Mouse (Mus musculus): ENCODE results near the gene Vmn1r60. TPM values are rescaled to one million over a fixed set of nuclear protein-coding genes. Genes with fewer than 3 reads are reported as not detected.

Vmn1r60 gene
- not detected in 2 replicates for total RNA-seq (2023)

GRCm38 (mm10) chr7:5547217-5547616 lies at the start of gene Vmn1r60:
TSS of gene Vmn1r60 (minus strand) at chr7:5547317.

DNA sequence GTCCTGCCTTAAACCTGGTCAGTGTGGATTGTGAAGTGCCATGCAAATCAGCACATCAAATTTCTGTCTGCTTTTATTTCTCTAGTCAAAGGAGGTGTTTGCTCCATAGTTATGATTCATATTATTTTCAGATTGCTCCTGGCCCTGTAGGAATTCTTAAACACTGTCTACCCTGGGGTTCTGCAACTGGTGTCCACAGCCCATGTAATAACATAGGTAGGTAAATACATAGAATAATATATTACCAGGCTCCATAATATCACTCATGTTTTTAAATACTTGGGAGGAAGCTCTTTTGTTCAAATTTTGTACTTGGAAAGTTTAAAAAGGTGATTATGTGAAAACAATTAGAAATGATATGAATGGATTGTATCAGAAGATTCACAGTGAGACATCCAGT lies 53.3 kb downstream of the Vmn1r60 start, which contains the start of gene Vmn2r28:
Gene Vmn2r28 (minus strand): TSS at position 101 of the 400 bp plus-strand sequence.

Other genes starting within 250 kb of the Vmn1r60 start
- gene Gm5065, start 196.8 kb downstream of the Vmn1r60 start, total RNA-seq (2023): not detected in 2 replicates
- not detected in 2 replicates for gene Nlrp2, start 196.3 kb downstream of the Vmn1r60 start, total RNA-seq (2023)
- not detected in 2 replicates for gene Vmn1r58, start 133.9 kb downstream of the Vmn1r60 start, total RNA-seq (2023)
- not detected in 2 replicates for gene Vmn1r59, start 90.5 kb downstream of the Vmn1r60 start, total RNA-seq (2023)
- not detected in 2 replicates for gene Vmn2r28, start 53.4 kb downstream of the Vmn1r60 start, total RNA-seq (2023)
- not detected in 2 replicates for gene Vmn1r61, start 66.0 kb upstream of the Vmn1r60 start, total RNA-seq (2023)
- not detected in 2 replicates for gene Vmn1r62, start 126.3 kb upstream of the Vmn1r60 start, total RNA-seq (2023)